Mouse (Mus musculus) brain, embryonic 18.5 days (tissue): ENCODE results near the gene Sdk1.

ENCODE experiments used
- DNase-seq: peaks from one replicate; pipeline ENCODE4 v3.0.0-alpha.2; 2012; ENCODE audit warnings: low read depth, low spot score

Sdk1 gene

DNA sequence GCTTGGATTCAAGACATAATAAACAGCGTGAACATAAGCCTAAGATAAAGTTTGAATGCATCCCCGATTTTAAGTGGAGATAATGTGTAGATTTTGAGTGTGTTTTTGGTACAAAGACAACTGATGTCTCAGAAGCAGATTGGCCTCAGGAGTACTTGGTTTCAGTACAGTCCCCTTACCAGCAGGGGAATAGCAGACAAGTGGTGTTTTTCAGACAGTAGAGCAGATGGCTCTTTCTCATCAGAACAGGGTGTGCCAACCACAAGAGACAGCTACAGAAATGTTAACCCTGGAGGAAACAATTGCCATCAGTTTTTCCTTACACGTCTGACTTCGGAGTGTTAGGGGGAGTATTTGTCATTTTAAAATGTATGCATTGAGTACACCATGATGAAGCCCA is 83.6 kb downstream of the Sdk1 start:
- DNase-seq: no peak

GRCm38 (mm10) chr5:141344376-141344775 is 103.1 kb downstream of the Sdk1 start:
- DNase-seq: no peak

GRCm38 (mm10) chr5:141345476-141345875 is 104.2 kb downstream of the Sdk1 start:
- no peak for DNase-seq

DNA sequence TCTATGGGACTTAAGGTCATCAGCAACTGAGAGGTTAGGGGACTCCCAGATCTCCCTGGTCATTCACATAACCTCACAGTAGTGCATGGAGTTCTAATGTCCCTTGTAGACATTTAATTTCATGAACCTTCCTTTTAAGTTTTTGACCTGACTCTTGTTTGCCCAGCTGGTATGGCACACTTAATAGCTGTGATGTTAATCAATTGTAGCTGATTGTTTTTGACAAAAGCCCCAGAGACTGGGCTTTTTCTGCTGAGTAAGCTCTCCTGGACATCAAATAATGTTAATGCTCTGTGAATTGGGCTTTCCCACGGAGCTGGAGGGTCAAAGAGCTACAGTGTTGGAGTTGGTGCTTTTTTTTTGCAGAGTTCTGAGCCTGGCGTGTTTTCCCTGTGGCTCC is 121.4 kb downstream of the Sdk1 start:
- no peak for DNase-seq

GRCm38 (mm10) chr5:141363956-141364355 is 122.7 kb downstream of the Sdk1 start:
- DNase-seq: no peak

DNA sequence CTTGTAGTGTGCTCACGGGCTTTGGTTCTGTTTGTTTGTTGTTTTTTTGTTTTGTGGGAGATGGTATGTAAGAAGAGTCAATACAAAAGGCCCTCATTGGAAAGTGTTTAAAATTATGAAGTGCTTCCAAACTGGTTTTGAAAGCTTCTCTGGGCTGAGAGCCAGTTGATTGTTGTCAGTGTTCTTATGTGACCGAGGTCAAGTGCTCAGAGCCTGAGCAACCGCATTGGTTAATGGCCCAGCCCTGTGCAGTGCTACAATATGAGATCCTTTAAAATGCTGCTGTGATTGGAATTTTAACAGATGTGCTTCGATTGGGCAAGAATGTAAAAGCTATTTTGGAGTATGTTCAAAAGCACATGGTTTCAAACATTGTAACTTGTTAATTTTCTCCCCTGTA is 127.3 kb downstream of the Sdk1 start:
- DNase-seq: no peak

DNA sequence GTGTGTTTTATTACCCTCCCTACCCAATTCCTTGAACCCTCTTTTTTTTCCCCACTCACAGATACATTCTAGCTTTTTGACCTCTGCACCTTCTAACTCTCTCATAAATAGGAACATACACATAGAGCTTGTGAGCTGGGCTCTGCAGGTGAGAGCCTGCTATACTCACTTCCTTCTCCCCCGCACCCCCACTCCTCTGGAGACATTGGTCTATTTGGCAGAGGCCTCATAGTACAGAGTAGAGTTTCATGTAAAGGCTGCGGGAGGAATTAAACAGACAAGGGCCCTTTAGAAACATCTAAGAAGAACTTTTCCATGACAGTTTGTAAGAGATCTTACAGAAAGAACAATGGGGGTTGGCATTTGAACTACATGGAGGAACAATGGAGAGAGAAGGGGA is 133.5 kb downstream of the Sdk1 start:
- no peak for DNase-seq

DNA sequence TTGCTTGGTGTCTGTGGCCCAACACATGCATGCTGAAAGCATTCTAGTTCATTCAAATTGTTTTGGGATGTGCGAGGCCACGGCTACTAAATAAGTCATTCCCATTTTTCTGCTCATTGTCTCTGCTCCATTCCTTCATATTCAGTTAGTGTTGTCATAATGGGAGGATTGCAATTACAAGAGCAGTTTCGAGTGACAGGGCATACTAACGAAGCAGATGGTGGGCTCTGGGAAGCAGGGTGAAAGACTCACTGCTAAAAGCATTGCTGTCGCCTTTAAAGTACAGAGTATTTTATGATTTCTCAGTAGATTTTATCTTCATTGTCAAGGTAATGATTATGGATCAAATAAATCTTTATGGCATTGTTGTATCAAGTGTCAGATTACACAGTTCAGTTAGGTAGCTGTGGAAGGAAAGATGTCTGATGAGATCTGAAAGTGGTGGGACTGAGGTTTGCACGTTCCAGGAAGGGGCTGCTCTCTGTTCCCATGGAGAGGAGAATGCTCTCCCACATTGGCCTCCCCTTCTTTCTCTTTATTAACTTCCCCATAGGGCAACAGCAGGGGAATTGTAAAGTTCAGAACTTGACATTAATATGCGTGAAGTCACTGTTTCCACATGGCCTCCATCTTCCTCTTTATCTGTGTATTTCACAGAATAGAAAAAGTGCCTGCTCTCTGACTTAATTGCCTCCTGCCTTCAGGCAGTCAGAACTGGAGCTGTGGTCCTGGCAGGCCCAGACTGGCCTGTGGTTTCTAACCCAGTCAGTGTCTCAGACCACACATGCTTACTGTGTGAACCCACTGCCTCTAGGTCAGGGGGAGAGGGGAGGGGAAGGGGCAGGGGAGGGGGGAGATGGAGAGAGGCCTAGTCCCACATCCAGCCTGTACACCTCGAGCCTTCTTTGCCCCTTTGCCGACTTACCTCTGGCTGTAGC is 138.8 kb downstream of the Sdk1 start:
- DNase-seq: peak; percentile 6

DNA sequence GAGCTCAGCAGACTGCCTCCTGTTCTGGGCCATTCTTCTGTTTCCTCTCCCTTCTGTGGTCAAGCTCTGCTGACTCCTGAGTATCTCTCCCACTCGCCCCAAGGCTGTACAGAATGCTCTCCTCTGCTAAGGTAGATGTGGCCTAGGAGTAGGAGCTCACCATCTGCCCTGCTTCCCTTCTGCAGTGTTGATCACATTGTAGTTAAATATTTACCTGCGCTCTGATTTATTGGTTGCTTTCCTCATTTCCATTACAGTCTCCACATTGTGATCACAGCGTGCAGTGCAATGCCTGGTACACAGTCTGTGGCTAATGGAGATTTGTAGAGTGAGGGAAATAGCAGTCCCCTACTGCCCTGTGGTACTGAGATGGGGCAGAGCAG is 139.5 kb downstream of the Sdk1 start:
- DNase-seq: no peak

DNA sequence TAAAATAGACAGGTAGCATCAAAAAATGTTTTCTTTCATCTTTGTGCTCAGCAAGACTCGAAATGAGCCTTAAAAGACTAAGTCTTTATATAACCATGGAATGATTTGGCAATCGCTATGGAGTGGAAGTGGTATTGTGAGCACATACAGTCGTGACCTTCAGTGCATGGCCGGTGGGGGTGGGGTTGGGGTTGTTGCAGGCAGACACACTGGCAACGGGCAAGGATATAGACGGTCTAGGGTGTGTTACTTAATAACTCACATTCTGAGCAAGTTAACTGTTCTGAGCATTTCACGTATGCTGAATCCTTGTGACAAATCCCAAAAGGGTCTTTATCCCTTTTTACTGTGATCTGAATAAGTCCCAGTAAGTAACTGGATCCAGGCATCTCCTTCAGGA is 140.3 kb downstream of the Sdk1 start:
- no peak for DNase-seq

- no peak for DNase-seq
Measured at GRCm38 (mm10) chr5:141382246-141382835, 141.1 kb downstream of the Sdk1 start.

- no peak for DNase-seq
Measured at GRCm38 (mm10) chr5:141388451-141388850, 147.2 kb downstream of the Sdk1 start.

DNA sequence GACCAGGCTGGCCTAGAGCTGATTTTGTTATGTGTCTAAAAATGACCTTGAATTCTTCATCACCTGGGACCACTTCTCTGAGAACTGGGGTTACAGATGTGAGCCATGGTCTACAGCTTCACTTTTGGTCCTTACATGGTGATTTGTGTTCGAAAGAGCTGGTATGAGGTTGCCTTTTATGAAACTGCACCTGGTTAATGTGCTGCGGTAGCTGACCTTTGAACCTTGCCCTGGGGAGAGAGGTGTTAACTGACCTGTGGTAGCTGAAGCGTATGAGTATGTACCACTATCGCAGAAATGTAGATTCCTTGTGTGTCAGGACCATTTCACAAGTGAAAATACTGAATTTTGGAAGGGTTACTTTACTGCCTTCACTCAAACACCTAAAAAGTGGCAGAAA is 149.3 kb downstream of the Sdk1 start:
- DNase-seq: no peak

DNA sequence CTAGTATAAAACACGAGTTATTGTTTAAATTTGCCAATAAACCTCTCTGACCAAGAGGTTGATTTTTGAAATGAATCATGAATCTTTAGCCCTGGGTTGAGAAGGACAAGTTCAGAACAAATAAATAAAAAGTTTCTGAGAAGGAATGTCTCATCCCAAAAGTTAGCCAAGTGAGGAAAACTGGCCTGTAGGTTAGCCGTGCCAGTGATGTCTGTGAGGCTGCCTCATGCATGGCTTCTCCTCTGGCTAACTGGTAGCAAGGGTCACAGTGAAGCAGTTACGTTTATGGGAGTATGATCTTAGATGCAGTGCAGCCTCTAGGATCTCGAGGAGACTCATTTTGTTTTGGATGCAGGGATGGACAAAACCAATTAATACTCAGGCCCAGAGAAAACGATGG is 149.9 kb downstream of the Sdk1 start:
- no peak for DNase-seq

GRCm38 (mm10) chr5:141393846-141394245 is 152.6 kb downstream of the Sdk1 start:
- no peak for DNase-seq

DNA sequence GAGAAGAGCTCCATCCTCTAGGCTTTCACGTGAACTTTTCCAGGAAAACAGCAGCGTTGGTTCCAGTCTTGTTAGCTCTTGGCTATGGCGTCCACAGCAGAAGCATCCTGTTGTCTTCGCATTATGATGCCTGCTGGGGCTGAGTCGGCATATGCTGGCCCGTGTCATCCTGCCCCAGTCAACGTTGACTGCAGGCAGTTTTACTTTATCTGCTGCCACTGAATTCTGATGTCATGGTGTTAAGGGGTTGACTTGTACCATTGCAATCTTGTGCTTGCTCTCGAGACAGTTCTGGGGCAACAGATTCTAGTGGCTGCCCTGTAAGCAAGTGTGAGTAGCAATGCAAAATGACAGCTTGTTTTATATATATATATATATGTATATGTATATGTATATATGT is 153.3 kb downstream of the Sdk1 start:
- no peak for DNase-seq

GRCm38 (mm10) chr5:141403741-141404140 is 162.5 kb downstream of the Sdk1 start:
- peak; percentile 18 for DNase-seq

GRCm38 (mm10) chr5:141404651-141405050 is 163.4 kb downstream of the Sdk1 start:
- no peak for DNase-seq

DNA sequence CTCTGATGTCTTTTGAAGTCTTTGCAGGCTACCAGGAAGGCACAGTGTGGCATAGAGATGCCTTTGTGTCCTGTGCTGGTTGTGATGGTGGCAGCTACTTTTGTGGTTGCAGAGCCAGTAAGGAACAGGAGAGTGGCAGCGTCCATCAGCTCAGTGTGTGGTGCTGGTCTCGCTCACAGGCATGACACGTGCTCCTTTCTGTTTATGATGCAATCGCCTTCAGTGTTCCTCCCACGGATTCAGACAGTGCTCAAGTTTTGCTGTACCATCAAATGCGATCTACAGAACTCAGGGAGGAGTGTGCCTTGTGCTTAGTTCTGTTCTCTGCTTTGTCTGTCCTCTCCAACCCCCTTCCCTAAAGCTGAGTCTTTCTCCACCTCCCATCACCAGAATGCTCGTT is 165.6 kb downstream of the Sdk1 start:
- no peak for DNase-seq

- no peak for DNase-seq
Measured at GRCm38 (mm10) chr5:141413013-141413412, 171.7 kb downstream of the Sdk1 start.

DNA sequence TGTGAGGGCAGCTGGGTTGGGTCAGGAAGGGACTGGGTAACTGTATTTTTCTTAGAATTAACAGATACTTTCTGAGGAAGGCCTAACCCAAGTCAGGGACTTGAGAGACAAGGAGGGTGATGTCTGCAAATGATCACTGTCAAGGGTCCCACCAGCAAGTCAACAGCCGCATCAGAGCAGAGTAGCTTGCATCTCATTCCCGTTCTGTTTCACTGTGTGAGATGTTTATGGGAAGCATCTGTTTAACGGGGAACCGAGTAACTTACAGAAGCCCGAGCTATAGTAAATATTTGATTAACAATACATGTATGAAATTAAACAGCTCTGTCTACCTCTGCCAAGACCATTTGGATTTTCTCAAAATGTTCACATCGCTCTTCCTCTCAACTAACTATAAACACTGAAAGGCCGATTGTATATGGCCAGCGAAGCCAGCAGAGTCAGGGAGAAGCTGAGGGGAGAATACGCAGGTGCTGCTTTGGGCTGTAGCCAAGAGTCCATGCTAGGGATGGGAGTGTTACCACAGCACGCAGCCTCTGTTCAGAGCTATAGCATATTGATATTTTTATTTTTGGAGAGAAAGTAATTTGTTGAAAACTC is 174.5 kb downstream of the Sdk1 start:
- no peak for DNase-seq

DNA sequence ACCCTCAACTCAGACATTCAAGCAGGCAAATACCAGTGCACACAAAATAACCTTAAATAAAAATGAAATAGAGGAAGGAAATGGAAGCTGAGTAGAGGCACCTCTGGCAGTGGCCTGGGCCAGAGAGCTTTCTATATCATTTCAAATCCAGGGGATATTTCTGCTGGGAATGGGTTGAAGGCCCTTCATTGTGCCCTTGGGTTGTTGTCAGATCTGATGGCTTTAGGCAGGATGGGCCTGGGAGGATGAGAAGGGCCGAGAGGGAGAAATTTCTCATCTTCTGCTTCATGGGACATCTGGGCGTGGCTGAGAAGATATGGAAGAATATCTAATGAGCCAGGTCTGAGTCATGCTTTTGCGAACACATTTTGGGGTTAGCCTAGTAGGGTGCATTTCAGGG is 186.8 kb downstream of the Sdk1 start:
- DNase-seq: no peak

GRCm38 (mm10) chr5:141433286-141433685 is 192.0 kb downstream of the Sdk1 start:
- no peak for DNase-seq
